Mouse (Mus musculus) testis, adult 2 months (tissue): Measurements from ENCODE around the gene Ate1.

Experiments used
- CTCF ChIP-seq: fragments of 200-500 bp; IDR thresholded peaks from 2 replicates; pipeline ENCODE4 v1.5.1; 2012; ENCODE audit warnings: low read depth, mild to moderate bottlenecking, inconsistent platforms, low read length, moderate library complexity; ENCODE audit not compliant: control insufficient read depth, insufficient read depth, insufficient replicate concordance
- POLR2A ChIP-seq: fragments of 200-500 bp; IDR thresholded peaks from 2 replicates; pipeline ENCODE4 v1.6.1; 2012; ENCODE audit warnings: low read depth, mild to moderate bottlenecking, inconsistent platforms, low read length, moderate library complexity; ENCODE audit not compliant: control insufficient read depth

GRCm38 (mm10) chr7:130501499-130501898 lies 18.7 kb downstream of the Ate1 start:
- TF ChIP-seq CTCF (no peak), POLR2A (no peak)
